Mouse (Mus musculus) spleen, adult 2 months (tissue): ENCODE measurements around the gene Mcoln3.

Experiments used
- CTCF ChIP-seq: fragments of 200-500 bp; IDR thresholded peaks from 2 replicates; pipeline ENCODE4 v1.5.1; 2011; ENCODE audit warnings: mild to moderate bottlenecking, inconsistent platforms; ENCODE audit not compliant: insufficient read depth, insufficient read length, insufficient replicate concordance; ENCODE audit errors: extremely low read depth
- POLR2A ChIP-seq: fragments of 200-500 bp; IDR thresholded peaks from 2 replicates; pipeline ENCODE4 v1.6.1; 2011; ENCODE audit warnings: low read depth, low read length, inconsistent platforms

DNA sequence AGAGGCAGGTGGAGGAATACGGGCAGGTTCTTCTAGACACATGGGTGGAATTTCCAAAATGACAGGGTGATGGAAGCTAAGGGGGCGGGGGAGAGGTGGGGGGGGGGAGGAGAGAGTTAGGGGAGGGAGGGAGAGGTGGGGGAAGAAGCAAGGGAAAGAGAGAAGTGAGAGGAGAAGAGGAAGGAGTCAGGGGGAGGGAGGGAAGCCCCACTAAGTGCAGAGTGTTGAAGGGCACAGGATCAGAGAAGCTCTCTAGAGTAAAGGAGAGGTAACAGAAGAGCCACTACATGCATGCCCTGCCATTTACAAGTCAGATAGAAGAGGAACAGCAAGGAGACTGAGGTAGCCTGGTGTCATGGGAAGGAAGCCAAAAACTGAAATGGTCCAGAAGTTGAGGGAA, 39.6 kb downstream of the Mcoln3 start:
- TF ChIP-seq CTCF (no peak), POLR2A (no peak)
